Mouse (Mus musculus) forelimb bud, embryonic 11.5 days (tissue): ENCODE measurements at regions not wholly inside any gene's neighbourhood (a gene's known extent, or its start where the extent isn't known, plus 50 kb on each side); places are given as distances from the start of the nearest gene placed in this dataset.
A peak's percentile ranks its signal among the peaks of the same experiment; 100 is the strongest.

Experiments
- DNase-seq: peaks from one replicate; pipeline ENCODE4 v3.0.0-alpha.2; 2012; ENCODE audit warnings: low read depth, low spot score

DNA sequence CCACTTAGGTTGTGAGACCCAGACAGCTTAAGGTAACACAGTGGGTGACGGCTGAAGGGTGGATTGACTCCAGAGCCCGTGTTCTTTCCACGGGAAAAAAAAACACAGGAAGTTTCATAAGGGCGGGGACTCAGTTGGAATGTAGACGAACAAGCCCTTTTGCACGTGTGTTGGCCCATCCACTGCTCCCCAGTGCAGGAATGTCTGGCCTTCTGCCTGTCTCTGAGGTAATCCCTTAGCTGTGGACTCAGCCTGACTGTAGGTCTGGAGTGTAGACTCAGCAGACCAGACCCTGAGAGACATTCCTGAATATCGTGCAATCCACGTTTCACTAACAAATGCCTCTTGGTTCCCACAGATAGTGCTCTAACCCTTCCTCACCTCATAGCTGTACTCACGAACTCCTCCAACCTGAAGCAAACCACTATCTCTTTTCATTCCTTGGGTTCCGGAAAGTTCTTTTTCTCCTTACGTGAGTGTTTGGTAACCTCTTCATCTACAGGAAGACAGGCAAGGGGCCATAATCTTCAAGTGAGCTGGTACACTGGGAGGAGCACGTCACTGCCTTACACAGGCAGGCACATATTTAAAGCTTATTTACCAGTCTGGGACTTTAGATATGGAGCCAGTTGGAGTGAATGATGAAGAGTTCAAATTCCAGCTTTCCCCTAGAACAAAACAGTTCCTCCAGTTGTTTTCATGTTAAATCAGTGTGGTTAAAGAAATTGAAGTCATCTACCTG lies 205.6 kb upstream of the Bcor start:
- DNase-seq = no peak

DNA sequence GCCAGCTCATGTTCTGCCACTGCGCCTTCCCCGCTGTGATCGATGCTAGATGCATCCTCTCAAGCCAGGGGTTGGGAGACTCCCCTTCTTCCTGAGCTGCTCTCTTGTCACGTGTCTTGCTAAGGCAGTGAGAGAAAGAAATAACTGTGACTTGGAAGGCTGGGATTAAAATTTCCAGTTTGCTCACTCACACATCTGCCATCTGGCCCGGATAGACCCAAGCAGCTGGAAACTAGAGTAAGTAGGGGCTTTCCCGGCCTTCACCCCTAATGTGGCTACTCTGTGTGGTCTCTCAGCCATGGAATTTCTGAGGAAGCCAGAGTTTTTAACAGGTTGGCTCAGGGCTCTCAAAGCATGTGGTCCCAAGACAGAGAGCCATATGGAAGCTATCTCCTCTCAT lies 206.6 kb upstream of the Bcor start:
- no peak for DNase-seq

DNA sequence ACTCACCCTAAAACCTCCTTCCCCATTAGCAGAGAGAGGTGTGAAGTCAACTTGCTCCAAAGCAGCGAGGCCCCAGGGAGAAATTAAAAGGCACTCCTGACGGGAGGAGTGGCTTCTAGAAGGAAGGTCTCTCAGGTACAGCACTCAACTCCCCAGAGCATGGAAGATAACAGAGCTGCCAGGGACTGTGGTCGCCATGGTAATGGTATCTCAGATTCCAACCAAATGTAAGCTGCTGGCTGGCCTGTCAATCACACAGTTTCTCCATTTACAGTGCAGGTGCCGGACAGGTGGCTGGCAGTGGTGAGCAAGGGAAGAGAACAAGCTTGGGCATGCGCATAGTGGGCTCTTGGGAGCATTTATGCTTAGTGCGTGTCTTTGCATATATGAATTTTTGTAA lies 213.5 kb upstream of the Bcor start:
- no peak for DNase-seq

DNA sequence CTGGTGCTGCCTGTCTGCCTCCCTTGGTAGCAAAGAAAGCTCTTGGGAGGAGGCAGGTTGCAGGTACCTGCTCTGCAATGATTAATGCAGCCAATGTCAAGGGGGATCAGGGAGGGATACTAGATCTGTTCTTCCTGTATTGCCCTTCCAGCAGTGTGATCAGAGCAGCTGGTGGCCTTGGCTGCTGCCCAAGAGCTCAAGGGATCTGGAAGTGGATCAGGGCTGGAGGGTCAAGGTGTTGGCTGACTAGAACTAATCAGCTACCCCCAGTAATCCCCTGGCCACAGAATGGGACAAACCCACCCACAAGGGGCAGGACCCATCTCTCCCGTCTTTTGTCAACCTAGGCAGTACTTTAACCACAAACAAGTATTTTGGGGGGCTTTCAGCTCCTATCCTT lies 211.8 kb upstream of the Atp6ap2 start:
- no peak for DNase-seq

DNA sequence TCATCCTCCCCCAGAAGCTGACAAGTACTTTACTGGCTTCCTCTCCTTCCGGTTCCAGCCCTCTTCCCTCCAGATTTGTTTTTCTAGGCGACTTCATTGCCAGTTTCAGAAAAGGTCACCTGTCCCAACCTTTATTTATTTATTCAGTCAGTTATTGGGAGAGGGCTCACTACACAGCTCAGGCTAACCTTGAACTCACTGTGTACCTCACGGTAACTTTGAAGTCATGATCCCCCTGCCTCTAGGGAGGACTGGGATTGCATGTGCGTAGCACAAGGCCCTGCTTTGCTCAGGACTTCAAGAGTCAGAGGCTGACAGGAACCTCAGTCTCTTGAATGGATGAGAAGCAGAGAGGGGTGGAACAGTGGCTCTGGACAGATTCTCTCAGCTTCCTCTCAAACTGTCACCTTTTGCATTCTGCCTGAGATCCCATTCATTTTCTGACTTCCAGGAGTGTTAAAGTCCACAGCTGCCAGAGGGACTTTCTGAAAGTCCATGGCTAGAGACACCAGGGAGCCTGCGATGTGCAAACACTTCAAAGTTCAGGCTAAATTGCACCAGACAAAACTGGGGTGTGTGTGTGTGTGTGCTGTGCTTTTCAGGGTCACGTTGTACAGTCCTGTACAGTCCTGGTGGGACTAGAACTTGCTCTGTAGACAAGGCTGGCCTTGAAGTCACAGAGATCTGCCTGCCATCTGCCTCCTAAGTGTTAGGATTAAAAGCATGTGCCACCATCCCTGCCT lies 211.2 kb upstream of the Atp6ap2 start:
- no peak for DNase-seq

DNA sequence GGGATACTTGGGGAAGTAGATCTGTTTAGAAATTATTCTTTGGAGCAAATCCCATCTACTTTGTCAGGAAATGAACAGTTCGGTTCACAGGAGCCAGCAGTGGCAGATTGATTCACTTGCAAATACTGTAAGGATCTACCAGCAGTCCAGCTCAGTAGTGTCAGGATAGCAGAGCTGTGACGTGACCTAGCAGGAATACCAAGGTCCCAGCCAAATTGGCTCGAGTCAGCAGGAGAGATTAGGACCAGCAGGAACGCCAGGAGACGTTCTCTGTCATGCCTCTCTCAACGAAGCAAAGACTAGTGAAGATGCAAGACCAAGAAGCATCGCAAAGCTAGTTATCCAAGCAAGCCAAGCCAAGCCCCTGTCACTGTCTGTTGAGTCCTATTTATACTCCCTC lies 210.2 kb upstream of the Atp6ap2 start:
- DNase-seq = no peak

DNA sequence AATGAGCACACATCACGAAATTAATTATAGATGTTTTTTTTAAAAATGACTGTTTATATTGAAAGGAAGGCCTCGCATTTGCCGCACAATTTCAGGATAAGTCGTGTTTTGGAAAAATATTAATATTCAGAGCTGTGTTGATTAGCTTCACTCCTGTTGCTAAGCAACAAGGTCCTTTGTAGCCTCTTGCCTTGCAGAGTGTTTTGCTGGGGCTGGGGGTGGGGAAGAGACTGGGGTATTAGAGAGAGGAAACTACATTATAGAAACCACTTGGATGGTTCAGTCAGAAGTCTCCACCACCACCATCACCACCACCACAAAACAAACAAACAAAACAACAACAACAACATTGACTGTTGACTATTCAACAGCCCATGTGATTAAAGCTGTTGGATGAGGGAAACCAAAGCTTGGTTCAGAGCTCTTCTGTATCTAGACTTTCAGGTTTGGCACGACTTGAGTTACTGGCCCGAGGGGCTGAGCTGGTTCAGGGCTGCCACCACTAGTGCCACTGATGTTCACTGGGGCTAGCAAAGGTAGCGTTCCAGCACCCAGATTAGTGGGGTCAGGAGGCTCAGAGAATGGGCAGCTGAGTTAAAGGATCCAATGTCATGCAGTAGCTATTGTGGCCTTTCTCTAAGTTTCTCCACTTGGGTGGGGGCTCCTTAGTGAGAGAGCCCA lies 195.3 kb upstream of the Atp6ap2 start:
- DNase-seq = no peak

DNA sequence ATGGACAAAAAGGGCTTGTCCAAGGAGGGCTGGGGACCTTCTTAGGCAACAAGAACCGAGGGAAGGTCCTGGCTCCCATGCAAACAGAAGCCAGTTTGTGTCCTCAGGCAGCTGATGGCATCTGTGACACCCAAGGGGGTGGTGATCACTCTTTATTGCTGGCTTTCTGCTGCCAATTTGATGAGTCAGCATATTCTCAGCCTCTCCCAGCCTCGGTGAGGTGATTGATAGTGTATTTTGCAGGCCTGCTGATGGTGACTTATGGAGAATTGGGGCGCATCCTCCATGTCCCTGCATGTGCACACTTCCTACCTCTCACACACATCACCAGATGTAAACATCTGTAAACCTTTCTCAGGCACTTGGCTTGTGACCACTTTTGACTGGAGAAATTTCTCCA lies 178.3 kb upstream of the Atp6ap2 start:
- DNase-seq = no peak

DNA sequence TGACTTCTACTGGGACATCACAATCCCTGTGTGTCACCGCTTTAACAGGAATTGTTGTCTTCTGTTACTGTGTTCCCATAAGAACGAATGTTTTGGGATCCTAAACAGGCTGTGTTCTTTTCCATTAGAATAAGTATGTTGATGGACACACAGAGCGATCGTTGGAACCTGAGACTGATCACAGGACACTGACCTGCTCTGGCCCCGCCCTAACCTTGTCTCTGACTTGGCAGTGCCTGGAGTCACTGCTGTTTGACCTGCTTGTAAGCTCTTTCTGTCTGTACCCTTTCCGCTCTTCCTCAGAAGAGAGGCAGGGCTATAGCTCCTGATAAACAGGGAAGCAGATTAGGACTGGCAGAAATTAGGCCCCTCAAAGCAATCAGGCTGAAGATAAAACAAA lies 162.0 kb upstream of the Atp6ap2 start:
- no peak for DNase-seq

DNA sequence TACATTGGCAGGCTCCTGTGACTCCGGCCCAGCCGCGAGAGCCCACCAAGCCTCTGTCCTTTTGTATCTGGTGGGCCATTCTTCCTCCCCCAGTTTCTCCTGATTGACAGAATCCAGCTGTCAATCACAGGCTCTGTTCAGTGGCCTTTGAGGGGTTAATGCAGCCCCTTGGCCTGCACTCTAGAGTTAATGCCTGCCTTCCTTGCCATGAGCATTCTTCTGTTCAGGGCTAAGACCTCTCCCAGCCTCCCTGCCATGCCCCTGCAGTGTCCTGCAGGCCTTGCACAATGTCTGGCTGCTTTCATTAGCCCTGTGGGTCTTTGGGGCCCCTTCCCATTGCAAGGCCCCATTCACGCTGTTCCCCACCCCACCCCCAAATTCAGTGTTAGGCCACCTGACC lies 160.9 kb upstream of the Atp6ap2 start:
- no peak for DNase-seq

DNA sequence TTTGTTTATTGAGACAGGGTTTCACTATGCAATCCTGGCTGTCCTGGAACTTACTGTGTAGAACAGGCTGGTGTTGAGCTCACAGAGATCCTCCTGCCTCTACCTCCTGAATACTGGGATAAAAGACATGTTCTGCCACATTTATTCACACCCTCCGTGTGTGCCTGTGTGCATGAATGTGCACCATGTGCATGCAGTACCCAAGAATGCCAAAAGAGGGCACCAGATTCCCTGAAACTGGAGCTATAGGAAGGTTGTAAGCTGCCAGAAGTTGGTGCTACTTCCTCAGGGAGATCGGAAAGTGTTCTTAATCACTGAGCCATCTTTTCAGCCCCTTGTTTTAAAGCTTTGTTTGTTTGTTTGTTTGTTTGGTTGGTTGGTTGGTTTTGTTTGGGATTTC lies 155.3 kb upstream of the Atp6ap2 start:
- DNase-seq = no peak

DNA sequence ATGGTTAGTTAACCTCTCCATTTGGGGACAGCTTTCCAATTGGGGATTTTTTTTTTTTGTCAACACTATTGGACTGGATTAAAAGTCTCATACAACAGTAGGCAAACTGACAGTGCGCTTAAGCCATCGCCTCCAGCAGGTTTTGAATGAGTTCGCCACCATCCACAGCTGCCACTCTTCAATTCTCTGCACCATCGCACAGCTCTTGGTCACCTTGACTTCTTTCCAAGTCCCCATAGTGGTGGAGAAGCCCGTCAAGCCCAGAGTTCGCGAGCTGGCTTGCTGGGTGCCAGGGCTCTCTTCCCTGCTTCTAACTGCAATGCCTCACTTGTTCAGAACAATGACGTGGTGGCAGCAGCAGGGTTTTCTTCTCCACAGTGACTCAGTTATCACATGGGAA lies 151.9 kb upstream of the Atp6ap2 start:
- no peak for DNase-seq

DNA sequence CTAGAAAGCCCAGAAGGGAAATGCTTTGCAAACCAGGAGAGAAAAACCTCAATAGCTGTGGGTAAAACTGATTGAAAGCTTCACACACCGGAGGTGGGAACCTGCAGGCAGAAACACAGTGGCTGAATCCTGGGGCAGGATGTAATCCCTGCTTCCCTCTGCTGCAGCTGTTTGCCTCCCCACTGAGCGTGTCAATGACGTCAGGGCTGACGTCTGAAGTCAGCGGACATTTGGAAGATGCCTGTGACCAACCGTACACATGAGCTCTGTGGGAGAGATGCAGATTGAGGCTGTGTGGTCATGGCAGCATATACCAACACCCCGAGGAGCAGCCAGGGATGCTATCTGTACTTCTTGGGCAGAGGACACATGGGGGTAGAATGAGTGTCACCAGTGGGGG lies 151.5 kb upstream of the Atp6ap2 start:
- peak; percentile 35 for DNase-seq

DNA sequence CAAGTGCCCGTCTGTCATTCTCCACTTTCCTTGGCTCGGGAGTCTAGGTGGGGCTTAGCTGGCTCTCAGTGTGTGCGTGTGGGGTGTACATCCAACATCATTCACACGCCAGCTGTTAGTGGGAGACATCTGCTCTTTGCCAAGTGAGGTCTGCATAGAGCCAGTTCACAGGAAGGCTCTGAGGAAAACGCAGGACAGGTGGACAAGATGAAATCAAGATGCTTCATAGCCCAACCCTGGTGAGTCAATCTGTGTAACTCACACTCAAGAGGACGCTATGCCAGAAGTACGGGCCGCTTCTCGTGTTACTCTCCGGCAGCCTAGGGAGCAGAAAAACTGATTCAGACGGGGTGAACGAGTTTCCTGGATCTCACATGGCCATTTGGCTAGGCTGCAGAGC lies 148.2 kb upstream of the Atp6ap2 start:
- no peak for DNase-seq

DNA sequence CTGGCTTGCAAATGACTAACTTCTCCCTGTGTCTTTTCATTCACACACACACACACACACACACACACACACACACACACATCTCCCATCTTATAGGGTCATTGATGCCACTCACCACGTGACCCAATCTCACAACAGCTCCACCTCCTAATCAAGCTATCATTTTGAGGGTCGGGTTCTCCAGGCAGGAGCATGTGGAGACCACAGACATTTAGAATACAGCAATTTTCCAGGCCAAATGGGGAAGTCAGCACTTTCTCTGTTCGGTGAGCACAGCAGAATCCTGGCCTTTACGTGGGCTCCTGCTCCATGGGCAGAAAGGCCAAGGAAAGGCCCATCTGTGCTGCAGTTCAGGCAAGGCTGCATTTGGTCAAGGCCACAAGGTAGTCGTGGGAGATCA lies 143.8 kb upstream of the Atp6ap2 start:
- DNase-seq = no peak

DNA sequence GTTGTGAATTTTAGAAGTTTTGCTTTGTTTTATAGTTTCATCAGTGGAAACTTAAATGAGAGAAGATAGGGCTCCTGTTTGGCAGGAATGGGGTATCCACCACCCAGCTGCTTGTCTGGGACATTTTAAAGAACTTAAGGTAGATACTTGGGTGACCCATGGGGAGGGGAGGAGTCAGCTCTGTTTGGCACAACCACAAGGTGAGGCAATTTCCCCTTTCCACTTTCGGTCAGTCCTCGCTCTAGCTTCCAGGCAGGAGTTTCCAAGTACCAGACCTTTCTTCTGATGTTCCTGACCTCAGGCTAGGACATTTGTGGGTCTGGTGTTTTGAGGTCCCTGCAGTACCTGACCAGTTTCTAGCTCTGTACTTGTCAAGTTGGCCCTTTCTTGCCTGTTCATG lies 142.5 kb upstream of the Atp6ap2 start:
- no peak for DNase-seq

DNA sequence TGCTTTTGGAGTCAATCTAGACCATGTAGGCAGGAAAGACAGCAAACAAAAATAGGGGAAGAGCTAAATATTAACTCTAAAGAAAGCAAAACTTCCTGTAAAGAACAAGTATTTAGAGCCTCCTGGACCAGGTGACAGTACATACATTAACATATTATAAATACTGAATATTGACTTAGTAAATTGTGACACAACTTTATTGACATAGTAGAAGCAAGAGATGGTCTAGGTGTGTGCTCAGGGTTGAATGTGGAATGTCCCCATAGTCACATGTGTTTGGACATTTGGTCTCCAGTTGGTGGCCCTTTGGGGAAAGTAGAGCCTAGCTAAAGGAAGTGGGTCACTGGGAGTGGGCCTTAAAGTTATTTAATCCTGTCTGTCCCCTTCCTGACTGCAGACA lies 139.6 kb upstream of the Atp6ap2 start:
- no peak for DNase-seq

DNA sequence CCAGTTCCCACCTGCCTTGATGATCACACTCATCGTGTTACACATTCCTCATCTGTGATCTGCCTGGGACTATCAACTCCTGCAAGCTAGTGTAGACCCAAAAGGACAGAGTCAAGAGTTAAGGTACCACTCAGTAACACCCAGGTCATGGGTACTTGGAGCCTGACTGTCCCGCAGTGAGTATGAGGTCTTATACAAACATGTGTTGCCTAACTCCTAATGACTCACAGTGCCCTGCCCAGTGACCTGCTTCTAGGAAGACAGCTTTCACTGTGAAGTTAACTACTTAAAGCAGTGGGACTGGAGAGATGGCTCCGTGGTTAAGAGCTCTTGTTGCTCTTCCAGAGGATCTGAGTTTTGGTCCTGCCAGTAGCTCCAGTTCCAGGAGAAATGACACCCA lies 137.9 kb upstream of the Atp6ap2 start:
- no peak for DNase-seq

DNA sequence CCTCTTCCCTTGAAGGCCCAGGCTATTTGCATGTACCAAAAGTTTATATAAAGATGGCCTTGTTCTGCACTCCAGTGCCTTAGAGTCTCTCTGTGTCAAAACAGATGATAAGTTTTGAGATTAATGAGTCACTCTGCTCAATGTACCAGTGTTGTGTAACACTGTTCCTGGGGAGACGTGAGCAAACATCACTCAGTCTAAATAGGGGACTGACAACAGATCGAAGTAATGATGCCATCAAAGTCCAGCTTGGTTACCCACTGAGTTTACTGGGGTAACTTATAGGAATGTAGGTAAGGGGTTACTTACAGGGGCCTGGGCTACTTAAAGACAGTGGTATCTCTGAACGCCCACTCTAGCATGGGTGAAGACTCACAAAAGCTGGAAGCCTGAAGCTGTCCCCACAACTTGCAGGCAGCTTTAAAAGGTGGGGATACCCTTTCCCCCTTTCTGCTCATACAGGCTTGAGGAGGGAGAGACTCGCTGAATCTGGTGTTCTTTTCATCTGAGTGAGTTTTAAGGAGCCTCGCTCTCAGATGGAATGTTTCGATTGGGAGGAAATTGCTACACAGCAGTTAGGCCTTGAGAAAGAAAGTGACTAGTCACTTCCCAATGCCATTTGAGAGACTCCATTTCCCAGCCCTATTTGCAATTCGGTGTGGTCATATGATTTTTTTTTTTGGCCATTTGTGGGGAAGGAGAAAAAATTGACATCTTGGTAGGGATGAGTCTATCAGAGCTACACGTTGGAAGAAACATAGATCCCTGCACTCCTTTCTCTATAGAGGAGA lies 134.4 kb upstream of the Atp6ap2 start:
- no peak for DNase-seq

DNA sequence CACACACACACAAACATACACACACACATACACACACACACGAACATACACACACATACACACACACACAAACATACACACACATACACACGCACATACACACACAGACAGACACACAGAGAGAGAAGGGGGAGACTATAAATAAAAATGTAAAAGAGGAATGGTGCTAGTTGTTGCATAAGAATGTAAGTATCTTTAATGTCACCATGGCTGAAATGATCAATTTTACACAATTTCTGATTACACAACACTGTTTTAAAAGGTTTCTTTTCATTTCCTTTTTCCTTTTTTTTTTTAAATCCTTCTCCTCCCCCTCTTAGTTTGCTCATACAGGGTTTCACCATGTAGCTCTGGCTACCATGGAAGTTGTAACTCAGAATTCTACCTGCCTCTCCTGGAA lies 125.9 kb upstream of the Atp6ap2 start:
- DNase-seq = no peak

DNA sequence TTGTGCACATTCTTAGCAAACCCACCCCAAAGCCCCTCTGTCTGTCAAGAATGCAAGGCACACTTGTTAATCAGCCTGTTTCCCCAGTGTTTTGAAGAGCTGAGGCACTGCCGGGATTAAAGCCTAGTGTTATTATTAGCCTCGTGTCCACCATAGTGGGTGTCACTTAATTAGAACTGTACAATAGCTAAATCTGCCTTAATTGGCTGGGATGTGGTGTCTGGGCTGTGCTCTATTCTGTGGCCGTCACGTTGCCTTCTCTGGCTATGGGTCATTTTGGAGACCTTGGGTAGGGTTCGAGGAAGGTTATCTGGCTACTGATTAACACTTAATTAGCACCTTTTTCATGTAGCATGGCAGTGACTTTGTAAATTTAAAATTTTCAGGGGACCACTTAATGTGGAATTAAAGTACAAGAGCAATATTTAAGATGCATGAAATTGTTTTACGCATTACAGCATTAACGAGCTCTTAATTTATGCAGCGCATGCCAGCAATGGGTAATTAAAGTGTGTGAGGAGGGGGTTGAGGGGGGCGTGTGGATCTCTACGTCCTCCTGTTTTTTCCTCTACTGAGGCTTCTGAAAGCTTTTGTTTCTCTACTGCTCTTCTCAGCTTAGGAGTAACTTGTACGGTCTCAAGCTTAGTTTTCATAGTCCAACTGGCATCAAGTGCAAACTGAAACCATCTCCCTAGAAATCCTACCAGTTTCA lies 124.5 kb upstream of the Atp6ap2 start:
- DNase-seq = no peak

DNA sequence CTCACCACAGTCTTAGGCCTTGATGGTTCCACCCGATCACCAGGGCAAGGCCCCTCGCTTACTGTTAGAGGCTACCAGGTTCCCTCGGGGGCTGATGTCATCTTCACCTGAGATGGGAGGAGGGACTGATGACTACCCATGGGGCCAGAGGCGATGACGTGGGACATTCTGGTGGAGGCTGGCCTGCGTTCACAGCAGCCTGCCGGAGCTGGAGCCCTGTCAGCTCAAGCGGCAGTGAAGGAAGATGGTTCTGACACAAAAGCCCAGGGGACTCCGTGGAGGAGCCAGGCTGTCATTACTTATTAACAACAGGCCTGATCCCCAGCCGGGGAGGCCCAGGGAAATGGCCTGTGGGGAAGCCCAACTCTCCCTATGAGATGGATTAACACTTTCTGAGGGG lies 121.3 kb upstream of the Atp6ap2 start:
- no peak for DNase-seq
